Mouse (Mus musculus) MN1 (cell line): Measurements from ENCODE around the gene Pdzd2.

Source experiments
- DNase-seq: peaks from one replicate; pipeline ENCODE4 v3.0.0-alpha.2; 2016; ENCODE audit warnings: low spot score

Pdzd2 gene

GRCm38 (mm10) chr15:12577054-12577696, 162.5 kb downstream of the Pdzd2 start:
- peak; percentile 56 for DNase-seq

GRCm38 (mm10) chr15:12573621-12574020, 166.1 kb downstream of the Pdzd2 start:
- DNase-seq: no peak

- DNase-seq: no peak
Observed at GRCm38 (mm10) chr15:12571168-12571567, 168.6 kb downstream of the Pdzd2 start.

GRCm38 (mm10) chr15:12566637-12567440, 172.9 kb downstream of the Pdzd2 start:
- no peak for DNase-seq

- DNase-seq: no peak
Observed at GRCm38 (mm10) chr15:12565281-12565680, 174.4 kb downstream of the Pdzd2 start.

- DNase-seq: no peak
Observed at GRCm38 (mm10) chr15:12560505-12560904, 179.2 kb downstream of the Pdzd2 start.

GRCm38 (mm10) chr15:12557663-12558436, 181.9 kb downstream of the Pdzd2 start:
- DNase-seq: no peak

- DNase-seq: no peak
Observed at GRCm38 (mm10) chr15:12553211-12553610, 186.5 kb downstream of the Pdzd2 start.

GRCm38 (mm10) chr15:12550919-12551318, 188.8 kb downstream of the Pdzd2 start:
- no peak for DNase-seq

GRCm38 (mm10) chr15:12550376-12550775, 189.3 kb downstream of the Pdzd2 start:
- DNase-seq: no peak

- no peak for DNase-seq
Observed at GRCm38 (mm10) chr15:12549919-12550305, 189.8 kb downstream of the Pdzd2 start.

GRCm38 (mm10) chr15:12549271-12549918, 190.3 kb downstream of the Pdzd2 start:
- DNase-seq: no peak

GRCm38 (mm10) chr15:12548696-12549095, 191.0 kb downstream of the Pdzd2 start:
- no peak for DNase-seq

- no peak for DNase-seq
Observed at GRCm38 (mm10) chr15:12547640-12548405, 191.9 kb downstream of the Pdzd2 start.

- no peak for DNase-seq
Observed at GRCm38 (mm10) chr15:12546781-12547180, 192.9 kb downstream of the Pdzd2 start.

GRCm38 (mm10) chr15:12545671-12546070, 194.1 kb downstream of the Pdzd2 start:
- no peak for DNase-seq

GRCm38 (mm10) chr15:12545220-12545619, 194.5 kb downstream of the Pdzd2 start:
- no peak for DNase-seq

GRCm38 (mm10) chr15:12543686-12544325, 195.9 kb downstream of the Pdzd2 start:
- DNase-seq: no peak

GRCm38 (mm10) chr15:12542316-12542715, 197.4 kb downstream of the Pdzd2 start:
- no peak for DNase-seq

- DNase-seq: no peak
Observed at GRCm38 (mm10) chr15:12539618-12540302, 200.0 kb downstream of the Pdzd2 start.
